Mouse (Mus musculus) heart, adult 2 months (tissue): ENCODE results near the gene Zfp513.

Source experiments
- CTCF ChIP-seq: fragments of 200-600 bp; IDR thresholded peaks from 2 replicates; pipeline ENCODE4 v1.8.1; 2022; ENCODE audit warnings: antibody characterized with exemption, mild to moderate bottlenecking, moderate library complexity
- EP300 ChIP-seq: fragments of 200-500 bp; IDR thresholded peaks from 2 replicates; pipeline ENCODE4 v1.6.1; 2011; ENCODE audit warnings: low read depth, low read length, control low read depth; ENCODE audit not compliant: insufficient read depth
- POLR2A ChIP-seq: fragments of 200-500 bp; IDR thresholded peaks from 2 replicates; pipeline ENCODE4 v1.6.1; 2011; ENCODE audit warnings: mild to moderate bottlenecking, low read depth, low read length, control low read depth; ENCODE audit not compliant: insufficient read depth

DNA sequence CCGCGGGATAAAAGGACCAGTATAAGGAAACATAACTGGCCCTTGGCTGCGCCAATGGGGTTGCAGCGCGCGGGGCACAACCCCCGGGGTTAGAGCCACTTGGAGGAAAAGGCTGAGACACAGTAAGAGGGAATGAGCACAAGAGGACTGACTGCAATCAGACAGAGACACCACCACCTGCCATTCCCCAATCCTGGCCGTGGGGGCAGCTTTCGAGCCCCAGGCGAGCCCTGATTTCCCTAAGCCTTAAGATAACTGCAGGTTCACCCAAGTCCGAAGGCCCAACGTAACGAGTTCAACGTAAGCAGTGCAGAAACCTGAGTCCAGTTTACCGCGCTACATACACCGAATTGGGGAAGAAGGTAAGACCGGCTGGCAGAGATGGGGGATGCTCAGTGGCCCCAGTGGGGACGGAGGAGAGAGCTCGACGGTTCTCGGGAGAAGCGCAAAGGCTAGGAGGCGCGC lies 22.8 kb downstream of the Zfp513 start:
- TF ChIP-seq CTCF (no peak), POLR2A (no peak), EP300 (no peak)
